Mouse (Mus musculus): ENCODE results near the gene Il15.

GRCm38 (mm10) chr8:82356091-82356490 lies 46.9 kb downstream of the Il15 start:
- no peak for TF ChIP-seq CTCF (IDR thresholded peaks at IDR 0.05; ENCODE audit: low read depth, low read length)
- no peak for TF ChIP-seq POLR2A (IDR thresholded peaks at IDR 0.05; ENCODE audit: extremely low read depth, insufficient read depth, low read length)
